Mouse (Mus musculus): ENCODE results near the gene Gm21149. TPM values are rescaled to one million over a fixed set of nuclear protein-coding genes. Genes with fewer than 3 reads are reported as not detected.
"Not testable (repeated sequence)": the region's sequence is repeated elsewhere in the genome, so short reads cannot be mapped to it uniquely, and the experiment has no call there.

The Gm21149 gene
- total RNA-seq, 2 experiments from 2014 or later: not detected

- ATAC-seq (replicated peaks; ENCODE audit: low FRiP score, poor library complexity, severe bottlenecking): not testable (repeated sequence)
These were observed 8.6 kb downstream of the Gm21149 start for GRCm38 (mm10) chr5:15467768-15468167.

DNA sequence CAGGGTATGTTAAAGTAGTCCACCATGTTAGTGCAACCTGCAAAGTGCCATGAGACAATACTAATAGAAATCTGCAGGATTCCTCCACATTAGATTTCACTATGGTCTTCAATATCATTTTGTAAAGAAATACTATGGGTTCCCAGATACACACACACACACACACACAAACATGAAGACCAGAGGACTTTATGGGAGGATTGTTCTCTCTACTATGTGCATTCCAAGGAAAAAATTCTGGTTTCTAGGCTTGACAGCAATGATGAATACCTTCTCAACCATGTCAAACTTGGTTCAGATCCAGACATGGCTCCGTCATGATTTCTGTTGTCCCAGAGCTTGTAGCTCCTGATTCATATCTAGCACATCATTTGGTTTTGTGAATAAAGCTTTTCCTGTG is 10.1 kb downstream of the Gm21149 start:
- not testable (repeated sequence) for ATAC-seq (replicated peaks; ENCODE audit: low FRiP score, poor library complexity, severe bottlenecking)

- ATAC-seq (replicated peaks; ENCODE audit: low FRiP score, poor library complexity, severe bottlenecking): not testable (repeated sequence)
These were observed 12.8 kb downstream of the Gm21149 start for GRCm38 (mm10) chr5:15463561-15463960.

DNA sequence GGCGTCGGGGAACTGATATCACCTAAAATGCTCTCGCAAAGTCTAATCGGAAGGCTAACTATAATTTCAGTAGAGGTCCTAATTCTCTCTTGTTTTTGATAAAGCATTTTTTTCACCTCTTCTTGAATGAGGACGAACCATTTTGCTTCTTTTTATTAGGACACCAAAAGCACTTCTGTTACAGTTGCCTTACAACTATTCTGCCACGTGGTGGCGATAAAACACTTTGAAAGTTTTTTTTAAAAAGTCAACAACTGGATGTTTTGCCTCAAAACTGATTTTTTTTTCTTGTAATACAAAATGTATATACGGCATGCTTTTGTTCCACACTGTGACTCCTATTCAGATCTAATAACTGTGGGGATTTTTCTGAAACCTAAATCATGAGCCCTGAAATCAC is 14.7 kb downstream of the Gm21149 start:
- not testable (repeated sequence) for ATAC-seq (replicated peaks; ENCODE audit: low FRiP score, poor library complexity, severe bottlenecking)

GRCm38 (mm10) chr5:15457865-15458571 is 18.3 kb downstream of the Gm21149 start:
- not testable (repeated sequence) for ATAC-seq (replicated peaks; ENCODE audit: low FRiP score, poor library complexity, severe bottlenecking)

Other genes with a start within 250 kb of the Gm21149 start
- gene Gm21190, start 52.7 kb upstream of the Gm21149 start, total RNA-seq (2015; ENCODE audit: low replicate concordance): not detected in 2 replicates
- not detected in 2 replicates for gene Gm21190, start 52.7 kb upstream of the Gm21149 start, total RNA-seq (2017; ENCODE audit: low replicate concordance)
- gene Gm21083, start 100.8 kb upstream of the Gm21149 start, total RNA-seq (2015; ENCODE audit: low replicate concordance): not detected in 2 replicates
- not detected in 2 replicates for gene Gm21083, start 100.8 kb upstream of the Gm21149 start, total RNA-seq (2017; ENCODE audit: low replicate concordance)
- not detected in 2 replicates for gene Speer4d, start 142.5 kb upstream of the Gm21149 start, total RNA-seq (2015; ENCODE audit: low replicate concordance)
- gene Speer4d, start 142.5 kb upstream of the Gm21149 start, total RNA-seq (2017; ENCODE audit: low replicate concordance): not detected in 2 replicates
- not detected in 2 replicates for gene 4930572O03Rik, start 180.5 kb upstream of the Gm21149 start, total RNA-seq (2015; ENCODE audit: low replicate concordance)
- gene 4930572O03Rik, start 180.5 kb upstream of the Gm21149 start, total RNA-seq (2017; ENCODE audit: low replicate concordance): not detected in 2 replicates
- not detected in 2 replicates for gene Speer4c, start 237.7 kb upstream of the Gm21149 start, total RNA-seq (2015; ENCODE audit: low replicate concordance)
- not detected in 2 replicates for gene Speer4c, start 237.7 kb upstream of the Gm21149 start, total RNA-seq (2017; ENCODE audit: low replicate concordance)